Mouse (Mus musculus): ENCODE data around the gene Glce. TPM values are rescaled to one million over a fixed set of nuclear protein-coding genes. Genes with fewer than 3 reads are reported as not detected.

Glce gene
- polyA plus RNA-seq, 1 experiment from 2014 or later = 19.5 TPM

DNA sequence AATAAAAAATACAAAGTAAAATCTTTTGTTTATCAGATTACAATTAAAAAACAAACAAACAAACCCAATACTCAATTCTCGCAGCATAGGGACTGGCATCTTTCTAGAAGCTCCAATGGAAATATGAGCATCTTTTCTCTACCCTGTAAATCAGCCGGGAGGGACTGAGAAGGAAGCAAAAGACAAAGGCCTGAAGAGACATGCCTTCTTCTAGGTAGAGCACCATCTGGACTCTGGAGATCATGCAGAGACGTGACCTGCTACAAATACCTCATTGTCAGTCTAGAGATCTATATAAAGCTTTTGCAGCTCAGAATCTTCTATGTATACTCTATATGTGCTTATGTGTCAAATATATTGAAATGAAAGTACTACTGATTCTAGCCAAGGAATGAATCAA, 6.6 kb downstream of the Glce start:
- Histone ChIP-seq H3K4me3 (ENCODE audit: low read depth, low read length) (no peak overlapping the region), H3K36me3 (ENCODE audit: control insufficient read depth, insufficient read depth, low read length) (no peaks in the 10 kb centered on the region), H3K9me3 (ENCODE audit: control insufficient read depth, low read length) (no peaks in the 10 kb centered on the region), H3K4me1 (replicated peaks; ENCODE audit: control insufficient read depth, insufficient read depth, low read length) (no peaks in the 10 kb centered on the region), H3K27me3 (ENCODE audit: control insufficient read depth, insufficient read depth, low read length) (no peaks in the 10 kb centered on the region), H3K4me2 (ENCODE audit: low read depth, low read length, severe bottlenecking) (no peak overlapping the region), H3K9ac (ENCODE audit: low read length) (no peak overlapping the region), H3K27ac (ENCODE audit: low read depth, low read length) (no peak overlapping the region)
- ATAC-seq (replicated peaks; ENCODE audit: low FRiP score) = no peak
- DNase-seq (ENCODE audit: low spot score) = no peak
- 88% methylated on average over 3 of the region's 3 CpGs for WGBS

DNA sequence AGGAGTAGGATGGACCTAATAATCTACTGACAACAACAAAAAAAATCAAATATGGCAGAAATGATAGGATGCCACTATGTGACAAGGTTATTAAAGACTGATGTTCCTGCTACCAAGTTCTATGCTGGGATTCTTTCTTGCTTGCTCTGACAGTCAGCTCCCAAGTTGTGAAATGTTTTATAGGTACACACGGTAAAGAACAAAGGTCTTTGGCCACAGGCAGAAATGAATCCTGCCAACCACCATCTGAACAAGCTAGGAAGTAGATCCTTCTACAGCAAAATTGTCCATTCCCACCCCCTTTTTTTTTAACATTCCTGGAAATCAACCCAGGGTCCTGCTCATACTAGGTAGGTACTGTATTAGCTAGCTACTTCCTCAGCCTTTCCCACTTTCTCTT, 25.9 kb downstream of the Glce start:
- Histone ChIP-seq H3K4me3 (ENCODE audit: low read depth, low read length) (no peak overlapping the region), H3K27ac (ENCODE audit: low read depth, low read length) (no peak overlapping the region), H3K4me1 (replicated peaks; ENCODE audit: control insufficient read depth, insufficient read depth, low read length) (no peaks in the 10 kb centered on the region), H3K27me3 (ENCODE audit: control insufficient read depth, insufficient read depth, low read length) (no peaks in the 10 kb centered on the region), H3K4me2 (ENCODE audit: low read depth, low read length, severe bottlenecking) (no peak overlapping the region), H3K9me3 (ENCODE audit: control insufficient read depth, low read length) (no peaks in the 10 kb centered on the region), H3K9ac (ENCODE audit: low read length) (no peak overlapping the region), H3K36me3 (ENCODE audit: control insufficient read depth, insufficient read depth, low read length) (no peaks in the 10 kb centered on the region)
- ATAC-seq (replicated peaks; ENCODE audit: low FRiP score) = no peak
- no peak for DNase-seq (ENCODE audit: low spot score)
- 91% methylated on average over 1 of the region's 1 CpGs for WGBS

DNA sequence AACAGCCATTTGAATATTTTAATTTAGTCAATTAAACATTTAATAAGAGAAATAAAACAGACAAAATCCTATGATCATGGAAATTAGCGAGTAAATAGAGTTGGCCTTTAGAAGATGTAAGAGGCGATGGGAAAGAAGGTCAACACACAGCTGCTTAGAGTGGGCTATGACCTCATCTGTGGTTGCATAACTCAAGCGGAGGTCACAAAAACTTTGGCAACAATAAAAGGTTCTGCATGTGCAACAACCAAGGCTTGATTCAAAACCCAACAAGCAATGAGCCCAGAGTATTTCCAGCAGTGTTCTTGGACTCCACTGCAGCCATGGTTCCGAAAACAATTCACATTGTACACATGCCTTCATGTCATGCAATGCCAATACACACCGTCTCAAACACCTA, 30.9 kb downstream of the Glce start:
- Histone ChIP-seq H3K36me3 (ENCODE audit: control insufficient read depth, insufficient read depth, low read length) (no peaks in the 10 kb centered on the region), H3K4me3 (ENCODE audit: low read depth, low read length) (no peak overlapping the region), H3K9ac (ENCODE audit: low read length) (no peak overlapping the region), H3K4me2 (ENCODE audit: low read depth, low read length, severe bottlenecking) (no peak overlapping the region), H3K27ac (ENCODE audit: low read depth, low read length) (no peak overlapping the region), H3K4me1 (replicated peaks; ENCODE audit: control insufficient read depth, insufficient read depth, low read length) (no peaks in the 10 kb centered on the region), H3K9me3 (ENCODE audit: control insufficient read depth, low read length) (no peaks in the 10 kb centered on the region), H3K27me3 (ENCODE audit: control insufficient read depth, insufficient read depth, low read length) (no peaks in the 10 kb centered on the region)
- DNase-seq (ENCODE audit: low spot score) (no peak), ATAC-seq (replicated peaks; ENCODE audit: low FRiP score) (no peak)
- 87% methylated on average over 5 of the region's 5 CpGs for WGBS

DNA sequence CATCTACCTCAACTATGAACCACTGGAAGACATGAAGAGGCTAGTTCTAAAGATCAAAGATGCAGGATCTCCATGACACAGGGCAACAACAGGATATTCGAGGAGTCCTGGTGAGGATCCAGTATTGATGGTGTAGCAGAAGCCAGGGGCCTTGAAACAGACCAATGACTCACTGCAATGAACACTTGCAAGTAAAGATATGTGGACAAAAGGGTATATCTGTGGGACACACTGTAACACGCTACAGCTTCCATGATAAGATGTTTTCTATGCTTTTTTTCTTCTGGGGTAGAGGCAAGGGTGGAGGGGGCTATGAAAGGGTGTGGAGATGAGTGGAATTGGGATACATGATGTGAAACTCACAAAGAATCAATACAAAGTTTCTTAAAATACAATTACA, 36.9 kb downstream of the Glce start:
- Histone ChIP-seq H3K36me3 (ENCODE audit: control insufficient read depth, insufficient read depth, low read length) (no peaks in the 10 kb centered on the region; the same call in 1 of the 2 replicates), H3K4me1 (replicated peaks; ENCODE audit: control insufficient read depth, insufficient read depth, low read length) (no peaks in the 10 kb centered on the region), H3K27me3 (ENCODE audit: control insufficient read depth, insufficient read depth, low read length) (no peaks in the 10 kb centered on the region), H3K9ac (ENCODE audit: low read length) (no peak overlapping the region), H3K27ac (ENCODE audit: low read depth, low read length) (no peak overlapping the region), H3K4me3 (ENCODE audit: low read depth, low read length) (no peak overlapping the region), H3K9me3 (ENCODE audit: control insufficient read depth, low read length) (no peaks in the 10 kb centered on the region), H3K4me2 (ENCODE audit: low read depth, low read length, severe bottlenecking) (no peak overlapping the region)
- ATAC-seq (replicated peaks; ENCODE audit: low FRiP score) = no peak
- DNase-seq (ENCODE audit: low spot score) = no peak
- 92% methylated on average over 2 of the region's 2 CpGs for WGBS

- Histone ChIP-seq H3K4me2 (ENCODE audit: low read depth, low read length, severe bottlenecking) (no peak overlapping the region), H3K36me3 (ENCODE audit: control insufficient read depth, insufficient read depth, low read length) (no peaks in the 10 kb centered on the region; the same call in 1 of the 2 replicates), H3K9ac (ENCODE audit: low read length) (no peak overlapping the region), H3K27me3 (ENCODE audit: control insufficient read depth, insufficient read depth, low read length) (no peaks in the 10 kb centered on the region), H3K4me3 (ENCODE audit: low read depth, low read length) (no peak overlapping the region), H3K9me3 (ENCODE audit: control insufficient read depth, low read length) (no peaks in the 10 kb centered on the region), H3K4me1 (replicated peaks; ENCODE audit: control insufficient read depth, insufficient read depth, low read length) (0 out of 2 replicates have a peak, but pooled peaks cover 3% of the 10 kb centered on the region), H3K27ac (ENCODE audit: low read depth, low read length) (no peak overlapping the region)
- no peak for ATAC-seq (replicated peaks; ENCODE audit: low FRiP score)
- no peak for DNase-seq (ENCODE audit: low spot score)
- 96% methylated on average over 4 of the region's 4 CpGs for whole genome bisulfite sequencing
These were observed 37.6 kb downstream of the Glce start for GRCm38 (mm10) chr9:62084896-62085295.

DNA sequence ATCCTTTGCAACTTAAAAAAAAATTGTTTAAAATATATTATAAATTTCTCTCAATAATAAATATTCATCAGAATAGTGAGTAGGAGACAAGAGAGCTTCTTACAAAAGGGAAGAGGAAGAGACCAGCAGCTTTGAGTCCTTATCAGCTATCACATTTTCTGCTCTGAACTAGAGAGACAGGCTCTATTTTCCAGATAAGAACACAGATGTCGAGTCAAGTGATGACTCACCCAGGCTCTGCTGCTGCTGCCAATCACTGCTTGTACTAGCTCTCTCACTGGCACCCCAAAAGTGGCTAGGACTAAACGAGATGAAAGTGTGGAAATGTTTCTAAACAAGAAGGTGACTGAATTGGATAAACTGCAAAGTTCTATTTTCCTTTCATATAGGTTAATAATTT, 39.5 kb downstream of the Glce start:
- no peak for DNase-seq (ENCODE audit: low spot score)
- Histone ChIP-seq H3K9me3 (ENCODE audit: control insufficient read depth, low read length) (no peaks in the 10 kb centered on the region), H3K4me1 (replicated peaks; ENCODE audit: control insufficient read depth, insufficient read depth, low read length) (peaks cover 3% of the 10 kb centered on the region; the same call in 1 of the 2 replicates), H3K4me2 (ENCODE audit: low read depth, low read length, severe bottlenecking) (no peak overlapping the region), H3K36me3 (ENCODE audit: control insufficient read depth, insufficient read depth, low read length) (no peaks in the 10 kb centered on the region; the same call in 1 of the 2 replicates), H3K9ac (ENCODE audit: low read length) (no peak overlapping the region), H3K4me3 (ENCODE audit: low read depth, low read length) (no peak overlapping the region), H3K27me3 (ENCODE audit: control insufficient read depth, insufficient read depth, low read length) (no peaks in the 10 kb centered on the region), H3K27ac (ENCODE audit: low read depth, low read length) (no peak overlapping the region)
- 76% methylated on average over 2 of the region's 2 CpGs for WGBS
- ATAC-seq (replicated peaks; ENCODE audit: low FRiP score) = no peak

GRCm38 (mm10) chr9:62081542-62081941, 40.9 kb downstream of the Glce start:
- Histone ChIP-seq H3K9ac (ENCODE audit: low read length) (no peak overlapping the region), H3K27ac (ENCODE audit: low read depth, low read length) (no peak overlapping the region), H3K36me3 (ENCODE audit: control insufficient read depth, insufficient read depth, low read length) (no peaks in the 10 kb centered on the region; the same call in 1 of the 2 replicates), H3K9me3 (ENCODE audit: control insufficient read depth, low read length) (no peaks in the 10 kb centered on the region), H3K4me3 (ENCODE audit: low read depth, low read length) (no peak overlapping the region), H3K4me1 (replicated peaks; ENCODE audit: control insufficient read depth, insufficient read depth, low read length) (peaks cover 3% of the 10 kb centered on the region; the same call in 1 of the 2 replicates), H3K27me3 (ENCODE audit: control insufficient read depth, insufficient read depth, low read length) (no peaks in the 10 kb centered on the region), H3K4me2 (ENCODE audit: low read depth, low read length, severe bottlenecking) (no peak overlapping the region)
- WGBS = 29% methylated on average over 3 of the region's 3 CpGs
- DNase-seq (ENCODE audit: low spot score) (no peak), ATAC-seq (replicated peaks; ENCODE audit: low FRiP score) (no peak)

DNA sequence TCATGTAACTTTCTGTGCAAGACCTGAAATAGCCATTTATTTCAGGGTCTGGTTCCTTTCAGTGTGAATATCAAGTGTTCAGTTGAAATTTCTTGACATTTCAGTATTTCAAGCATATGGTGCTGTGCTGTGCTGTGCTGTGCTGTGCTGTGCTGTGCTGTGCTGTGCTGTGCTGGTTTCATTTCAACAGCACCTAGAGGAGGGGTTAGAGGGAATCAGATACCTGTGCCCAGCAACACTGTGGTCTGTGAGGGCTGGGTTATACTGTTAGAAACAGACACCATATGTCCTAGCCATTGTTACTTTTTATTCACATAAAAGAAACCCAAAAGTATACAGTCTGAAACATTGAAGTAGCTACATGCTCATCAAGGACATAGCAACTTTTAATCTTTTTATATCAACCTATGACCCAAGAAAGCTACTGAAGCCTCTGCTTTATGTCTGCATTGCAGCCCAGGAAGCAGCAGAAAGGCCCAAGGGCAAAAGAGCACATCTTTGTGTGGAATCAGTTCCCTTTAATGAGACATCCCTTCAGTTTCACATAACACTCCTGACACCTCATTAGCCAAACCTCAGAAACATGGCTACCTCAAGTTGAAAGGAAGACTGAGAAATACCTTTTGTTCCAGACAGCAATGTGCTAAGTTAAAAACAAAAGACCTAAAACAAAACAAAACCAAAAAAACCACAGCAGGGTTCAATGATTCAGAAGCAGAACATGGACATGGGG, 42.3 kb downstream of the Glce start:
- Histone ChIP-seq H3K9me3 (ENCODE audit: control insufficient read depth, low read length) (no peaks in the 10 kb centered on the region), H3K27me3 (ENCODE audit: control insufficient read depth, insufficient read depth, low read length) (no peaks in the 10 kb centered on the region), H3K27ac (ENCODE audit: low read depth, low read length) (no peak overlapping the region), H3K4me3 (ENCODE audit: low read depth, low read length) (no peak overlapping the region), H3K36me3 (ENCODE audit: control insufficient read depth, insufficient read depth, low read length) (no peaks in the 10 kb centered on the region; the same call in 1 of the 2 replicates), H3K4me1 (replicated peaks; ENCODE audit: control insufficient read depth, insufficient read depth, low read length) (peaks cover 3% of the 10 kb centered on the region; the same call in 1 of the 2 replicates), H3K9ac (ENCODE audit: low read length) (no peak overlapping the region), H3K4me2 (ENCODE audit: low read depth, low read length, severe bottlenecking) (no peak overlapping the region)
- DNase-seq (ENCODE audit: low spot score) (no peak), ATAC-seq (replicated peaks; ENCODE audit: low FRiP score) (no peak)

- ATAC-seq (replicated peaks; ENCODE audit: low FRiP score) (no peak), DNase-seq (ENCODE audit: low spot score) (no peak)
- Histone ChIP-seq H3K4me3 (ENCODE audit: low read depth, low read length) (no peak overlapping the region), H3K9ac (ENCODE audit: low read length) (no peak overlapping the region), H3K9me3 (ENCODE audit: control insufficient read depth, low read length) (no peaks in the 10 kb centered on the region), H3K4me1 (replicated peaks; ENCODE audit: control insufficient read depth, insufficient read depth, low read length) (no peaks in the 10 kb centered on the region), H3K27me3 (ENCODE audit: control insufficient read depth, insufficient read depth, low read length) (no peaks in the 10 kb centered on the region), H3K4me2 (ENCODE audit: low read depth, low read length, severe bottlenecking) (no peak overlapping the region), H3K27ac (ENCODE audit: low read depth, low read length) (no peak overlapping the region), H3K36me3 (ENCODE audit: control insufficient read depth, insufficient read depth, low read length) (no peaks in the 10 kb centered on the region)
- 93% methylated on average over 3 of the region's 3 CpGs for WGBS
These were observed 60.2 kb downstream of the Glce start for GRCm38 (mm10) chr9:62062234-62062633.
